Mouse (Mus musculus) C2C12 (cell line): ENCODE results near the gene Mfap1a.
"Not testable (repeated sequence)": the region's sequence is repeated elsewhere in the genome, so short reads cannot be mapped to it uniquely, and the experiment has no call there.

Source experiments
- CTCF ChIP-seq: IDR thresholded peaks from one replicate; pipeline ENCODE4 v1.5.1; 2011; ENCODE audit not compliant: control insufficient read depth, insufficient read depth, insufficient read length
- FOSL1 ChIP-seq: IDR thresholded peaks from one replicate; pipeline ENCODE4 v1.8.0; 2011; ENCODE audit warnings: mild to moderate bottlenecking, low read length; ENCODE audit not compliant: poor library complexity, insufficient read depth, severe bottlenecking
- MYOD1 ChIP-seq: IDR thresholded peaks from one replicate; pipeline ENCODE4 v1.6.1; 2011; ENCODE audit warnings: low read depth; ENCODE audit not compliant: control insufficient read depth, insufficient read length
- MYOG ChIP-seq: IDR thresholded peaks from one replicate; pipeline ENCODE4 v1.6.1; 2011; ENCODE audit not compliant: control insufficient read depth, insufficient read length; ENCODE audit errors: extremely low read depth
- USF1 ChIP-seq: IDR thresholded peaks from one replicate; pipeline ENCODE4 v1.6.1; 2011; ENCODE audit warnings: low read depth, mild to moderate bottlenecking, control low read depth, moderate library complexity

DNA sequence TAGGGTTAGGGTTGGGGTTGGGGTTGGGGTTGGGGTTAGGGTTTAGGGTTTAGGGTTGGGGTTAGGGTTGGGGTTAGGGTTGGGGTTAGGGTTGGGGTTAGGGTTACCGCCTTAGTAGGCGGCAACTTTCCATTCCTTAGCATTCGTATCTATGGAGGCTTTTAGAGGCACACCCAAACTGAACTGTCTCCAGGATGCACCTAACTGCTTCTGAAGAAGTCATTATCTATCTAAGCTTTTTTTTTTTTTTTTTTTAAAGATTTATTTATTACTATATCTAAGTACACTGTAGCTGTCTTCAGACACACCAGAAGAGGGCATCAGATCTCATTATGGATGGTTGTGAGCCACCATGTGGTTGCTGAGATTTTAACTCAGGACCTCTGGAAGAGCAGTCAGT, 16.4 kb upstream of the Mfap1a start:
- TF ChIP-seq FOSL1, USF1, CTCF, MYOD1, MYOG: not testable (repeated sequence)
